Mouse (Mus musculus) hindbrain, embryonic 11.5 days (tissue): ENCODE data around the gene Ppp1r15a. TPM values are rescaled to one million over a fixed set of nuclear protein-coding genes. Genes with fewer than 3 reads are reported as not detected.
A peak's percentile ranks its signal among the peaks of the same experiment; 100 is the strongest.

Experiments
- ATAC-seq: fragments of 200-750 bp; cut with Nextera tagmentation; 2 replicates; pipeline ENCODE4 v1.8.0; 2017; ENCODE audit warnings: mild to moderate bottlenecking, moderate TSS enrichment, moderate library complexity; ENCODE audit not compliant: low FRiP score
- DNase-seq: peaks from one replicate; pipeline ENCODE4 v3.0.0-alpha.2; 2015; ENCODE audit warnings: low spot score
- H3K27ac ChIP-seq: fragments of 300-500 bp; sonication (generic); 2 replicates; pipeline ENCODE4 v1.5.1; 2014; ENCODE audit warnings: mild to moderate bottlenecking, low read depth, low read length
- H3K27me3 ChIP-seq: fragments of 300-500 bp; sonication (generic); 2 replicates; pipeline ENCODE4 v1.6.1; 2014; ENCODE audit warnings: mild to moderate bottlenecking, low read length, moderate library complexity, mixed read lengths; ENCODE audit not compliant: control insufficient read depth, insufficient read depth
- H3K36me3 ChIP-seq: fragments of 300-500 bp; sonication (generic); 2 replicates; pipeline ENCODE4 v1.6.1; 2014; ENCODE audit warnings: mild to moderate bottlenecking, low read length, moderate library complexity, mixed read lengths; ENCODE audit not compliant: control insufficient read depth, insufficient read depth
- H3K4me1 ChIP-seq: fragments of 300-500 bp; sonication (generic); replicated peaks from 2 replicates; pipeline ENCODE4 v1.6.1; 2014; ENCODE audit warnings: low read length, mixed read lengths; ENCODE audit not compliant: control insufficient read depth, insufficient read depth
- H3K4me2 ChIP-seq: fragments of 300-500 bp; sonication (generic); replicated peaks from 2 replicates; pipeline ENCODE4 v1.6.1; 2014; ENCODE audit warnings: mild to moderate bottlenecking, low read depth, low read length
- H3K4me3 ChIP-seq: fragments of 300-500 bp; sonication (generic); 2 replicates; pipeline ENCODE4 v1.5.1; 2014; ENCODE audit warnings: low read depth, low read length
- H3K9ac ChIP-seq: fragments of 300-500 bp; sonication (generic); 2 replicates; pipeline ENCODE4 v1.6.1; 2014; ENCODE audit warnings: low read depth, low read length
- H3K9me3 ChIP-seq: fragments of 300-500 bp; sonication (generic); 2 replicates; pipeline ENCODE4 v1.6.1; 2016; ENCODE audit warnings: low read length; ENCODE audit not compliant: control insufficient read depth
- WGBS: fragments of 180-500 bp; shearing (Covaris S2); extraction: QIAGEN DNeasy Blood & Tissue Kit; methylation state at CpG from one replicate; pipeline ENCODE4 v1.1.7; 2014; 5-methylcytosine and 5-hydroxymethylcytosine counted together
- polyA plus RNA-seq: library from polyadenylated mRNA; unstranded; fragments of >200 nt; fragmentation: Nextera tagmentation; extraction: Ambion mirVana; gene quantifications from 2 replicates; pipeline ENCODE4 v1.2.1, GENCODE M21; 2014

The Ppp1r15a gene
- polyA plus RNA-seq, 1 experiment from 2014 or later: 15.1 TPM

GRCm38 (mm10) chr7:45567112-45567779, 41.2 kb upstream of the Ppp1r15a start:
- Histone ChIP-seq H3K36me3 (no peaks in the 10 kb centered on the region), H3K4me2 (peak overlapping the region; percentile 65; the same call in 1 of the 2 replicates), H3K4me1 (no peaks in the 10 kb centered on the region), H3K27ac (no peak overlapping the region), H3K9ac (no peak overlapping the region), H3K27me3 (no peaks in the 10 kb centered on the region), H3K9me3 (no peaks in the 10 kb centered on the region), H3K4me3 (no peak overlapping the region)
- 79% methylated on average over 8 of the region's 8 CpGs for WGBS
- DNase-seq: no peak
- no peak for ATAC-seq

GRCm38 (mm10) chr7:45565446-45565845, 39.4 kb upstream of the Ppp1r15a start:
- no peaks in the 10 kb centered on the region for H3K4me1 ChIP-seq
- ATAC-seq (no peak), DNase-seq (no peak)
- H3K4me3 ChIP-seq: no peak overlapping the region
- no peaks in the 10 kb centered on the region for H3K36me3 ChIP-seq
- no peak overlapping the region for H3K27ac ChIP-seq
- no peaks in the 10 kb centered on the region for H3K9me3 ChIP-seq
- H3K9ac ChIP-seq: no peak overlapping the region
- 0 out of 2 replicates have a peak, but pooled peaks cover 2% of the 10 kb centered on the region for H3K27me3 ChIP-seq
- H3K4me2 ChIP-seq: no peak overlapping the region
- 91% methylated on average over 9 of the region's 9 CpGs for WGBS

DNA sequence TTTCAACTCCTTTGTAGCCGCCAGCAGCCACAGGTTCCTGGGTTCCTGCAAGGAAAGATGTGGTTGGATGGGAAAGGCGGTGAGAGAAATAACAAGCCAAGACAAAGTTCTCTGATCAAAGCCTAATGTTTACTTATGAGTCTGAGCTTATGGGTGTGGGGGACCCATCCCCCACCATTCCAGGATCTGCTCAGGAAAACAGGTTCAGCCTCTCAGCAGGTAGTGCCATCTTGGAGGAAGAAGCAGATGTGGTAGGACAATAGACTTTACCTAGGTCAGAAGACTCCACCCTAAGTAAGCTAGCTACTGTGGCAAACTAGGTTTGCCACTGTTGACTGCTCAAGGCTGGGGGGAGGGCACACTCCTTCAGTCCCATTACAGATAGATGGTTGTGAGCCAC, 38.7 kb upstream of the Ppp1r15a start:
- 74% methylated on average over 2 of the region's 2 CpGs for WGBS

GRCm38 (mm10) chr7:45561624-45562520, 35.8 kb upstream of the Ppp1r15a start:
- DNase-seq: no peak
- Histone ChIP-seq H3K4me1 (no peaks in the 10 kb centered on the region), H3K9me3 (no peaks in the 10 kb centered on the region), H3K4me2 (no peak overlapping the region), H3K4me3 (no peak overlapping the region), H3K9ac (no peak overlapping the region), H3K36me3 (no peaks in the 10 kb centered on the region), H3K27ac (no peak overlapping the region), H3K27me3 (0 out of 2 replicates have a peak, but pooled peaks cover 2% of the 10 kb centered on the region)
- 57% methylated on average over 12 of the region's 12 CpGs for WGBS
- ATAC-seq: no peak; the same call in 1 of the 2 replicates

More for the DNA sequence above, 38.7 kb upstream of the Ppp1r15a start:
- no peaks in the 10 kb centered on the region for H3K36me3 ChIP-seq
- no peak overlapping the region for H3K4me3 ChIP-seq
- DNase-seq: no peak
- H3K4me2 ChIP-seq: no peak overlapping the region
- no peaks in the 10 kb centered on the region for H3K4me1 ChIP-seq
- no peak overlapping the region for H3K9ac ChIP-seq
- 0 out of 2 replicates have a peak, but pooled peaks cover 2% of the 10 kb centered on the region for H3K27me3 ChIP-seq
- H3K27ac ChIP-seq: no peak overlapping the region
- no peak for ATAC-seq
- no peaks in the 10 kb centered on the region for H3K9me3 ChIP-seq

GRCm38 (mm10) chr7:45560843-45561623, 35.0 kb upstream of the Ppp1r15a start:
- Histone ChIP-seq H3K9ac (no peak overlapping the region), H3K27ac (no peak overlapping the region), H3K36me3 (no peaks in the 10 kb centered on the region), H3K4me2 (no peak overlapping the region), H3K4me1 (no peaks in the 10 kb centered on the region), H3K9me3 (no peaks in the 10 kb centered on the region), H3K27me3 (0 out of 2 replicates have a peak, but pooled peaks cover 2% of the 10 kb centered on the region), H3K4me3 (no peak overlapping the region)
- 28% methylated on average over 17 of the region's 17 CpGs for WGBS
- peak; percentile 27; the same call in 1 of the 2 replicates for ATAC-seq
- DNase-seq: peak; percentile 84

- no peak overlapping the region for H3K27ac ChIP-seq
- DNase-seq (no peak), ATAC-seq (no peak)
- no peaks in the 10 kb centered on the region for H3K9me3 ChIP-seq
- 0 out of 2 replicates have a peak, but pooled peaks cover 2% of the 10 kb centered on the region for H3K27me3 ChIP-seq
- no peak overlapping the region for H3K4me2 ChIP-seq
- no peak overlapping the region for H3K4me3 ChIP-seq
- H3K36me3 ChIP-seq: no peaks in the 10 kb centered on the region
- no peaks in the 10 kb centered on the region for H3K4me1 ChIP-seq
- WGBS: 79% methylated on average over 7 of the region's 7 CpGs
- H3K9ac ChIP-seq: no peak overlapping the region
Observed at GRCm38 (mm10) chr7:45560241-45560640, 34.2 kb upstream of the Ppp1r15a start.

DNA sequence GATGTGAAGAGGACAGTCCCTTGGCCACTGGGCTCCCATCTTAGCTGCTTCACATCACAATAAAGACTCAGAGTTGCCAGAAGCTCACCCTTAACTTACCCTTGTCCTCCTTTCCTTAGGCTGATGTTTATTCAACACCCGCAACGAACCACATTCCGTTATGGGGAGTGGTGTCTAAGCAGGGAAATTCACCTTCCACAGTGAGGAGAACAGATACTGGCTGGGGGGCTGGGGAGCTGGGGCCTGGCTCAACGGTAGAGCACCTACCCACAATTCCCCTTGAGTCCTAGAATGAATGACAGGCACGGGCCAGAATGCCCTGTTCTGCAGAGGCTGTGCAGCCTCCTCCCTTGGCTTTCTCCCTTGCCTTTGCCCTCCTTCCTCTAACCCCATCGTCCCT, 32.8 kb upstream of the Ppp1r15a start:
- H3K27ac ChIP-seq: no peak overlapping the region
- H3K9me3 ChIP-seq: no peaks in the 10 kb centered on the region
- no peak overlapping the region for H3K9ac ChIP-seq
- H3K36me3 ChIP-seq: no peaks in the 10 kb centered on the region
- DNase-seq (no peak), ATAC-seq (no peak)
- no peak overlapping the region for H3K4me2 ChIP-seq
- no peak overlapping the region for H3K4me3 ChIP-seq
- no peaks in the 10 kb centered on the region for H3K4me1 ChIP-seq
- 65% methylated on average over 6 of the region's 6 CpGs for WGBS
- 0 out of 2 replicates have a peak, but pooled peaks cover 2% of the 10 kb centered on the region for H3K27me3 ChIP-seq

DNA sequence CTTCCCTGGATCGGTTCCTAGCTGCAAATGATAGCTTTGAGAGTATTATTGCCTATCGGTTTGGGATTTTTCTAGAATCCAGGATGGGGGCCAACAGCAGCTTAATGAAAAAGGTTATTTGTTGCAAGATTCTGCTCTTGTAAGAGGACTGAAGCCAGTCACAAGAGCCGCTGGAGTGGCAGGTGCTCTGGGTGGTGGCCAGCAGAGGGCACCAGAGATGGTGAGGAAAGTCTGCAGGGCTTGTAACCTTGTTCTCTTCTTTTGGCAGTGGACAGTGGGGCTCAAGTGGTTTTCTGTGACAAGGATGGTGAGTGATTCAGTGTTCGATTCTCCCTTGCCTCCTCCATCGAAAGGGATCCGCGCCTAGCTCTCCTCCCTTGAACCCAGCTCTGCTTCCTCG, 29.7 kb upstream of the Ppp1r15a start:
- ATAC-seq (no peak), DNase-seq (peak; percentile 87)
- Histone ChIP-seq H3K4me3 (no peak overlapping the region), H3K4me2 (no peak overlapping the region), H3K9ac (no peak overlapping the region), H3K4me1 (no peaks in the 10 kb centered on the region), H3K27me3 (no peaks in the 10 kb centered on the region), H3K9me3 (no peaks in the 10 kb centered on the region), H3K27ac (no peak overlapping the region), H3K36me3 (no peaks in the 10 kb centered on the region)
- WGBS: 27% methylated on average over 8 of the region's 8 CpGs
